Mouse (Mus musculus) megakaryocyte, embryonic 14.5 days (primary cell): Measurements from ENCODE around the gene Ism2.

Source experiments
- FLI1 ChIP-seq: IDR thresholded peaks from 2 replicates; pipeline ENCODE4 v1.6.1; 2012; ENCODE audit warnings: low read length, inconsistent platforms, mixed read lengths
- GATA1 ChIP-seq: IDR thresholded peaks from 3 replicates; pipeline ENCODE4 v1.6.1; 2012; ENCODE audit warnings: mixed read lengths, low read length, inconsistent platforms, borderline replicate concordance

DNA sequence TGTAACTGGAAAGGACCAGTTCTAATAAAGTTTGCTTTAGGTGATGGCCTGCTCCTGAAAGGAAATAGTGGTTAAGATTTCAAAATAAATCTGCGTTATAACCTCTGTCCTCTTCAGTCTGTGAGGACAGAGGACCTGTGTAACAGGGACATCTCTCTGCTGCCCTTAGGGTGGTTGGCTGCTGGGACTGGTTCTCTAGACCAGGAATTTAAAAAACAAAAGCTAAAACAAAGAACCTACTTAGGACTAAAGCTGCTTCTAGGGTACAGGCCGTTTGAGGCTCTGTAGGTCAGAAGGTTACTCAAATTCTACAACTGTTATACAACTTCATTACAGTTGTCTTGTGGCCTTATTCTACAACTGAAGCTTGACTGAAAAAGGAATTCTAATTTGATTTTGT is 13.6 kb upstream of the Ism2 start:
- TF ChIP-seq GATA1 (no peak), FLI1 (no peak)
